9 mouse cellular contexts compared by ENCODE assay signal in genomic region chr6:28756306-28757018, GRCm38 (mm10).
A peak's percentile ranks its signal among the peaks of the same experiment; 100 is the strongest.
DNase-seq lines count a peak whose midpoint lies in the region; ATAC-seq and TF ChIP-seq lines count a peak whose summit lies in the region.
"Had no signal": no experiment of that assay in that cellular context is flagged by ENCODE, and none has a peak within 500 bp of the region (broad histone marks: within the 10 kb centered on the region; RNA-seq: fewer than 3 reads in every experiment).

No protein-coding gene starts in this region.

- H3K27ac ChIP-seq in cerebellum, adult 2 months (ENCODE audit: insufficient read depth, low read length) = 0 out of 2 replicates have a peak overlapping the region, but pooled peaks have one; percentile 4
- H3K27ac ChIP-seq in neural tube, embryonic 11.5 days (ENCODE audit: low read depth, low read length) = peak overlapping the region; percentile 71
- peak overlapping the region; percentile 60; the same call in 1 of the 2 replicates for H3K27ac ChIP-seq in hindbrain, embryonic 16.5 days (ENCODE audit: low read depth, low read length)
- no peak overlapping the region for H3K27ac ChIP-seq in limb, embryonic 14.5 days (replicated peaks; ENCODE audit: low read depth, low read length)
- H3K27ac ChIP-seq: limb, embryonic 15.5 days had no signal

- H3K4me2 ChIP-seq in neural tube, embryonic 11.5 days (ENCODE audit: low read depth) = no peak overlapping the region
- H3K4me2 ChIP-seq in hindbrain, embryonic 16.5 days (ENCODE audit: low read length) = no peak overlapping the region
- H3K4me2 ChIP-seq in limb, embryonic 14.5 days (replicated peaks; ENCODE audit: low read depth, low read length, severe bottlenecking) = no peak overlapping the region
- H3K4me2 ChIP-seq: limb, embryonic 15.5 days had no signal

- no peaks in the 10 kb centered on the region; the same call in 1 of the 2 replicates for H3K27me3 ChIP-seq in cerebellum, adult 2 months (ENCODE audit: control insufficient read depth, insufficient read depth, low read length)
- no peaks in the 10 kb centered on the region for H3K27me3 ChIP-seq in neural tube, embryonic 11.5 days (ENCODE audit: control insufficient read depth, insufficient read depth, low read length)
- no peaks in the 10 kb centered on the region for H3K27me3 ChIP-seq in hindbrain, embryonic 16.5 days (replicated peaks; ENCODE audit: control insufficient read depth, insufficient read depth, low read length)
- no peaks in the 10 kb centered on the region for H3K27me3 ChIP-seq in limb, embryonic 14.5 days (ENCODE audit: control insufficient read depth, insufficient read depth, low read length)
- H3K27me3 ChIP-seq: limb, embryonic 15.5 days had no signal

- no peak for ATAC-seq in cerebellum, adult (ENCODE audit: insufficient number of reproducible peaks, low FRiP score, low TSS enrichment)
- peak; percentile 77 for ATAC-seq in neural tube, embryonic 11.5 days (ENCODE audit: insufficient read depth, low FRiP score, low TSS enrichment)
- peak; percentile 87 for ATAC-seq in hindbrain, embryonic 16.5 days
- ATAC-seq in limb, embryonic 14.5 days (ENCODE audit: low FRiP score, low read depth) = peak; percentile 53; the same call in 1 of the 2 replicates
- ATAC-seq in CD4-positive, CD25-positive, alpha-beta regulatory T cell, adult 4 months = no peak

- H3K4me1 ChIP-seq in cerebellum, adult 2 months (ENCODE audit: control insufficient read depth, insufficient read depth, low read length) = peaks cover 12% of the 10 kb centered on the region; the same call in 1 of the 2 replicates
- peaks cover 12% of the 10 kb centered on the region for H3K4me1 ChIP-seq in neural tube, embryonic 11.5 days (ENCODE audit: control insufficient read depth, insufficient read depth, low read length)
- H3K4me1 ChIP-seq in hindbrain, embryonic 16.5 days (ENCODE audit: control insufficient read depth, insufficient read depth, low read depth, low read length) = peaks cover 10% of the 10 kb centered on the region
- H3K4me1 ChIP-seq in limb, embryonic 14.5 days (ENCODE audit: control insufficient read depth, insufficient read depth, low read length) = peaks cover 11% of the 10 kb centered on the region; the same call in 1 of the 2 replicates

- no peaks in the 10 kb centered on the region for H3K36me3 ChIP-seq in neural tube, embryonic 11.5 days (ENCODE audit: control insufficient read depth, insufficient read depth, low read length)
- no peaks in the 10 kb centered on the region for H3K36me3 ChIP-seq in hindbrain, embryonic 16.5 days (ENCODE audit: control insufficient read depth, insufficient read depth, low read length)
- H3K36me3 ChIP-seq in limb, embryonic 14.5 days (ENCODE audit: control insufficient read depth, insufficient read depth, low read length) = no peaks in the 10 kb centered on the region
- H3K36me3 ChIP-seq: limb, embryonic 15.5 days had no signal

- no peaks in the 10 kb centered on the region for H3K9me3 ChIP-seq in neural tube, embryonic 11.5 days (ENCODE audit: control insufficient read depth, low read length)
- no peaks in the 10 kb centered on the region for H3K9me3 ChIP-seq in hindbrain, embryonic 16.5 days (ENCODE audit: control insufficient read depth, low read length)
- no peaks in the 10 kb centered on the region for H3K9me3 ChIP-seq in limb, embryonic 14.5 days (ENCODE audit: control insufficient read depth, low read length)
- H3K9me3 ChIP-seq: limb, embryonic 15.5 days had no signal

- 38% methylated on average over 10 of the region's 10 CpGs for WGBS in cerebellum, adult 2 months
- WGBS in neural tube, embryonic 11.5 days = 40% methylated on average over 10 of the region's 10 CpGs
- 26% methylated on average over 10 of the region's 10 CpGs for WGBS in hindbrain, embryonic 16.5 days
- 65% methylated on average over 10 of the region's 10 CpGs for WGBS in limb, embryonic 14.5 days

- TF ChIP-seq CTCF in cerebellum, adult 2 months (IDR thresholded peaks at IDR 0.05; ENCODE audit: borderline replicate concordance, insufficient read depth, low read depth, low read length) = no peak

- no peak overlapping the region for H3K4me3 ChIP-seq in cerebellum, adult 2 months (replicated peaks; ENCODE audit: insufficient read depth, low read depth, low read length)
- H3K4me3 ChIP-seq in neural tube, embryonic 11.5 days (ENCODE audit: low read depth, low read length) = no peak overlapping the region
- no peak overlapping the region for H3K4me3 ChIP-seq in hindbrain, embryonic 16.5 days (ENCODE audit: low read length)
- H3K4me3 ChIP-seq in limb, embryonic 14.5 days (replicated peaks; ENCODE audit: low read length) = no peak overlapping the region
- H3K4me3 ChIP-seq: limb, embryonic 15.5 days had no signal

- peak in 1 of 2 experiments; percentile 36 for DNase-seq in cerebellum, adult 2 months
- peak; percentile 73 for DNase-seq in neural tube, embryonic 11.5 days (ENCODE audit: low spot score)
- DNase-seq in neural tube, embryonic 10.5 days (ENCODE audit: extremely low spot score, low spot score) = no peak
- DNase-seq in limb, embryonic 14.5 days (ENCODE audit: low spot score) = peak; percentile 69
- peak; percentile 55 to 59 for DNase-seq in right cerebral cortex, postnatal 36 days (ENCODE audit: low spot score in 2 of 2)

- H3K9ac ChIP-seq in neural tube, embryonic 11.5 days (ENCODE audit: low read length) = no peak overlapping the region; the same call in 1 of the 2 replicates
- no peak overlapping the region for H3K9ac ChIP-seq in hindbrain, embryonic 16.5 days (ENCODE audit: low read depth, low read length)
- H3K9ac ChIP-seq in limb, embryonic 14.5 days (ENCODE audit: low read depth, low read length, severe bottlenecking) = no peak overlapping the region
- H3K9ac ChIP-seq: limb, embryonic 15.5 days had no signal

- no peak for TF ChIP-seq POLR2A in cerebellum, adult 2 months (IDR thresholded peaks at IDR 0.05; ENCODE audit: borderline replicate concordance, insufficient read depth, low read length)
- no peak for TF ChIP-seq POLR2A in limb, embryonic 14.5 days (IDR thresholded peaks at IDR 0.05; ENCODE audit: borderline replicate concordance, extremely low read depth, insufficient read depth, insufficient read length)

Comparison
In these comparisons a context has a peak if more than half of its experiments do, and no peak if none do; other contexts are left out.
1. ATAC-seq: peak in neural tube, embryonic 11.5 days (single experiment), hindbrain, embryonic 16.5 days (single experiment) and limb, embryonic 14.5 days (single experiment); none in cerebellum, adult (single experiment) and CD4-positive, CD25-positive, alpha-beta regulatory T cell, adult 4 months (single experiment).